Mouse (Mus musculus): ENCODE measurements around the gene Casp7. TPM values are rescaled to one million over a fixed set of nuclear protein-coding genes. Genes with fewer than 3 reads are reported as not detected.

The Casp7 gene
- total and polyA plus RNA-seq, 2 experiments from 2014 or later = 25.2 to 34.5 TPM

- no peak for ATAC-seq (ENCODE audit: low FRiP score)
- Histone ChIP-seq H3K4me3 (ENCODE audit: low read depth, low read length) (no peak overlapping the region), H3K9me3 (ENCODE audit: low read length) (no peaks in the 10 kb centered on the region), H3K4me2 (ENCODE audit: low read depth, low read length, poor library complexity, severe bottlenecking) (no peak overlapping the region), H3K9ac (replicated peaks; ENCODE audit: low read length, poor library complexity, severe bottlenecking) (no peak overlapping the region), H3K4me1 (ENCODE audit: insufficient read depth, low read length) (no peaks in the 10 kb centered on the region), H3K27ac (ENCODE audit: low read depth, low read length) (no peak overlapping the region), H3K36me3 (ENCODE audit: insufficient read depth, low read length) (no peaks in the 10 kb centered on the region), H3K27me3 (ENCODE audit: insufficient read depth, low read length) (no peaks in the 10 kb centered on the region)
- TF ChIP-seq CTCF (IDR thresholded peaks at IDR 0.05) = no peak
- no peak for DNase-seq (ENCODE audit: low spot score)
- 93% methylated on average over 11 of the region's 11 CpGs for WGBS
Measured at GRCm38 (mm10) chr19:56389176-56389575, 7.8 kb upstream of the Casp7 start.

- Histone ChIP-seq H3K9me3 (ENCODE audit: low read length) (no peaks in the 10 kb centered on the region), H3K4me2 (ENCODE audit: low read depth, low read length, poor library complexity, severe bottlenecking) (no peak within 1 kb of the TSS), H3K4me3 (ENCODE audit: low read depth, low read length) (no peak within 1 kb of the TSS), H3K36me3 (ENCODE audit: insufficient read depth, low read length) (no peaks in the 10 kb centered on the region), H3K27ac (ENCODE audit: low read depth, low read length) (no peak within 1 kb of the TSS), H3K4me1 (ENCODE audit: insufficient read depth, low read length) (no peaks in the 10 kb centered on the region), H3K9ac (replicated peaks; ENCODE audit: low read length, poor library complexity, severe bottlenecking) (no peak within 1 kb of the TSS), H3K27me3 (ENCODE audit: insufficient read depth, low read length) (peaks cover 4% of the 10 kb centered on the region; the same call in 1 of the 2 replicates)
- TF ChIP-seq CTCF (IDR thresholded peaks at IDR 0.05) = no peak
- DNase-seq (ENCODE audit: low spot score) = no peak
- 89% methylated on average over 11 of the region's 11 CpGs for WGBS
- no peak for ATAC-seq (ENCODE audit: low FRiP score)
Measured at GRCm38 (mm10) chr19:56389879-56390278, 7.0 kb upstream of the Casp7 start, which contains the start of gene Nrap. Nrap (minus strand) TSS chr19:56390037.

- WGBS = 82% methylated on average over 6 of the region's 6 CpGs
- Histone ChIP-seq H3K27ac (ENCODE audit: low read depth, low read length) (no peak overlapping the region), H3K9me3 (ENCODE audit: low read length) (no peaks in the 10 kb centered on the region), H3K4me2 (ENCODE audit: low read depth, low read length, poor library complexity, severe bottlenecking) (no peak overlapping the region), H3K4me1 (ENCODE audit: insufficient read depth, low read length) (0 out of 2 replicates have a peak, but pooled peaks cover 3% of the 10 kb centered on the region), H3K4me3 (ENCODE audit: low read depth, low read length) (no peak overlapping the region), H3K36me3 (ENCODE audit: insufficient read depth, low read length) (no peaks in the 10 kb centered on the region), H3K27me3 (ENCODE audit: insufficient read depth, low read length) (peaks cover 14% of the 10 kb centered on the region), H3K9ac (replicated peaks; ENCODE audit: low read length, poor library complexity, severe bottlenecking) (no peak overlapping the region)
- TF ChIP-seq CTCF (IDR thresholded peaks at IDR 0.05) = no peak
- DNase-seq (ENCODE audit: low spot score) (no peak), ATAC-seq (ENCODE audit: low FRiP score) (no peak)
Measured at GRCm38 (mm10) chr19:56391307-56392046, 5.5 kb upstream of the Casp7 start.

GRCm38 (mm10) chr19:56393311-56393866 lies 3.5 kb upstream of the Casp7 start:
- ATAC-seq (ENCODE audit: low FRiP score) = no peak
- Histone ChIP-seq H3K27me3 (ENCODE audit: insufficient read depth, low read length) (peaks cover 14% of the 10 kb centered on the region), H3K4me2 (ENCODE audit: low read depth, low read length, poor library complexity, severe bottlenecking) (no peak overlapping the region), H3K9ac (replicated peaks; ENCODE audit: low read length, poor library complexity, severe bottlenecking) (no peak overlapping the region), H3K36me3 (ENCODE audit: insufficient read depth, low read length) (no peaks in the 10 kb centered on the region), H3K27ac (ENCODE audit: low read depth, low read length) (no peak overlapping the region), H3K4me1 (ENCODE audit: insufficient read depth, low read length) (0 out of 2 replicates have a peak, but pooled peaks cover 6% of the 10 kb centered on the region), H3K9me3 (ENCODE audit: low read length) (no peaks in the 10 kb centered on the region), H3K4me3 (ENCODE audit: low read depth, low read length) (no peak overlapping the region)
- no peak for DNase-seq (ENCODE audit: low spot score)
- TF ChIP-seq CTCF (IDR thresholded peaks at IDR 0.05) = no peak
- 86% methylated on average over 9 of the region's 9 CpGs for WGBS

DNA sequence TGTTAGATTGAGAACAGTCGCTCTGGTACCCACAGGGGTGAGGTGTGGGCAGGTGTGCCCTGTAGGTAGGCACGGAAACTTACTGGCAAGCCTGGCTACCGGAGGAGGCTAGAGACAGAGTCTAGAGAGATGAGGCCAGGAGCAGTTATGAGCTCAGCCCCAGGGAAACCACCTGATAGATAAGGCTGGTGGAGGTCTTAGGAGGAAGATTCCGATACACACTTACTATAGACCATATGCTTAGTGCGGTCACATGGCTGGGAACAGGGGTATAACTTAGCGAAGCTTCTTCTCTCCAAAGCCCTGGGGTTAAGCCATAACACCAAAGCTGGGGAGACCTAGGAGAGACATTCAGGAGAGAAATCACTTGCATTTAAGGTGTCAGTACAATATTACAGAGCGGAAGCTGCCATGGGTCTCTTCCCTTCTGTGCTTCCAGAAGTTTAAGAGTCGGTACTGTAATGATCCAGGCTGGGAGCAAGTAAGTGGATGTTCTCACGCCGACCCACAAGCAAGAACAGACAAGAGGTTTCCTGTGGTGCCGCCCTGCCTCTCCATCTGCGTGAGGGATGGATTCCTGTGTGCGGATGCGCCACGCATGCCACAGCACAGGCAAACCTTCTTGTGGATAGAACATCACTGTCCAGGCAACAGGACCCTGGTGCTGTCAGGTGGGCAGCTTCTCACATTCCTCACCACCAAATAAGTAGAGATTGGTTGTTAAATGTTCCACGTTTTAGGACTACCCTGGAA lies 1.6 kb upstream of the Casp7 start:
- Histone ChIP-seq H3K27ac (ENCODE audit: low read depth, low read length) (no peak overlapping the region), H3K27me3 (ENCODE audit: insufficient read depth, low read length) (peaks cover 14% of the 10 kb centered on the region), H3K9ac (replicated peaks; ENCODE audit: low read length, poor library complexity, severe bottlenecking) (no peak overlapping the region), H3K4me2 (ENCODE audit: low read depth, low read length, poor library complexity, severe bottlenecking) (no peak overlapping the region), H3K4me1 (ENCODE audit: insufficient read depth, low read length) (0 out of 2 replicates have a peak, but pooled peaks cover 6% of the 10 kb centered on the region), H3K36me3 (ENCODE audit: insufficient read depth, low read length) (no peaks in the 10 kb centered on the region), H3K4me3 (ENCODE audit: low read depth, low read length) (no peak overlapping the region), H3K9me3 (ENCODE audit: low read length) (no peaks in the 10 kb centered on the region)
- WGBS = 88% methylated on average over 16 of the region's 16 CpGs
- no peak for ATAC-seq (ENCODE audit: low FRiP score)
- DNase-seq (ENCODE audit: low spot score) = no peak
- no peak for TF ChIP-seq CTCF (IDR thresholded peaks at IDR 0.05)

Measured in midbrain, postnatal 0 days (tissue).